Mouse (Mus musculus): ENCODE measurements at regions not wholly inside any gene's neighbourhood (a gene's known extent, or its start where the extent isn't known, plus 50 kb on each side); places are given as distances from the start of the nearest gene placed in this dataset.
A peak's percentile ranks its signal among the peaks of the same experiment; 100 is the strongest.
"Not testable (repeated sequence)": the region's sequence is repeated elsewhere in the genome, so short reads cannot be mapped to it uniquely, and the experiment has no call there.

- Histone ChIP-seq H3K9me3 (replicated peaks) (no peaks in the 10 kb centered on the region), H3K36me3 (replicated peaks) (no peaks in the 10 kb centered on the region), H3K27me3 (ENCODE audit: insufficient read depth, low read length) (no peaks in the 10 kb centered on the region), H3K4me3 (ENCODE audit: low read depth, low read length) (no peak overlapping the region), H3K4me1 (ENCODE audit: insufficient read depth, low read depth, low read length) (no peaks in the 10 kb centered on the region)
- DNase-seq (ENCODE audit: low spot score) (peak; percentile 12), ATAC-seq (ENCODE audit: extremely low read depth, insufficient number of reproducible peaks, low FRiP score, poor library complexity, severe bottlenecking) (peak; percentile 63; the same call in 1 of the 2 replicates)
- TF ChIP-seq GATA2 (IDR thresholded peaks at IDR 0.05; ENCODE audit: borderline replicate concordance, low read depth, low read length), result no peak
- no peak for TF ChIP-seq TAL1 (conservative IDR thresholded peaks at IDR 0.05; ENCODE audit: low read depth, low read length)
- TF ChIP-seq CTCF (IDR thresholded peaks at IDR 0.05; ENCODE audit: low read depth, low read length), result no peak
- TF ChIP-seq GATA1 (IDR thresholded peaks at IDR 0.05; ENCODE audit: borderline replicate concordance, low read length), result no peak
- TF ChIP-seq POLR2AphosphoS5 (IDR thresholded peaks at IDR 0.05; ENCODE audit: insufficient replicate concordance, low read depth, low read length), result no peak
These were observed 234.9 kb upstream of the Vmn1r3 start for GRCm38 (mm10) chr4:3419920-3420499.

- DNase-seq (ENCODE audit: low spot score) (no peak), ATAC-seq (ENCODE audit: extremely low read depth, insufficient number of reproducible peaks, low FRiP score, poor library complexity, severe bottlenecking) (no peak; the same call in 1 of the 2 replicates)
- TF ChIP-seq TAL1 (conservative IDR thresholded peaks at IDR 0.05; ENCODE audit: low read depth, low read length) (no peak), CTCF (IDR thresholded peaks at IDR 0.05; ENCODE audit: low read depth, low read length) (no peak), GATA2 (IDR thresholded peaks at IDR 0.05; ENCODE audit: borderline replicate concordance, low read depth, low read length) (no peak), POLR2AphosphoS5 (IDR thresholded peaks at IDR 0.05; ENCODE audit: insufficient replicate concordance, low read depth, low read length) (no peak), GATA1 (IDR thresholded peaks at IDR 0.05; ENCODE audit: borderline replicate concordance, low read length) (no peak)
These were observed 231.5 kb upstream of the Vmn1r3 start for GRCm38 (mm10) chr4:3416670-3417069.

GRCm38 (mm10) chr4:3414442-3415022, 229.4 kb upstream of the Vmn1r3 start:
- H3K36me3 ChIP-seq (replicated peaks); H3K27me3 ChIP-seq (ENCODE audit: insufficient read depth, low read length); ATAC-seq (ENCODE audit: extremely low read depth, insufficient number of reproducible peaks, low FRiP score, poor library complexity, severe bottlenecking); H3K4me1 ChIP-seq (ENCODE audit: insufficient read depth, low read depth, low read length); H3K9me3 ChIP-seq (replicated peaks); H3K4me3 ChIP-seq (ENCODE audit: low read depth, low read length); DNase-seq (ENCODE audit: low spot score): not testable (repeated sequence)

More at GRCm38 (mm10) chr4:3416670-3417069, 231.5 kb upstream of the Vmn1r3 start:
- Histone ChIP-seq H3K36me3 (replicated peaks) (no peaks in the 10 kb centered on the region), H3K9me3 (replicated peaks) (no peaks in the 10 kb centered on the region), H3K4me3 (ENCODE audit: low read depth, low read length) (no peak overlapping the region), H3K27me3 (ENCODE audit: insufficient read depth, low read length) (0 out of 2 replicates have a peak, but pooled peaks cover 5% of the 10 kb centered on the region), H3K4me1 (ENCODE audit: insufficient read depth, low read depth, low read length) (no peaks in the 10 kb centered on the region)

GRCm38 (mm10) chr4:3413493-3414441, 228.6 kb upstream of the Vmn1r3 start:
- Histone ChIP-seq H3K9me3 (replicated peaks) (no peaks in the 10 kb centered on the region), H3K27me3 (ENCODE audit: insufficient read depth, low read length) (0 out of 2 replicates have a peak, but pooled peaks cover 5% of the 10 kb centered on the region), H3K36me3 (replicated peaks) (no peaks in the 10 kb centered on the region), H3K4me3 (ENCODE audit: low read depth, low read length) (no peak overlapping the region), H3K4me1 (ENCODE audit: insufficient read depth, low read depth, low read length) (no peaks in the 10 kb centered on the region)
- TF ChIP-seq CTCF (IDR thresholded peaks at IDR 0.05; ENCODE audit: low read depth, low read length), result no peak
- TF ChIP-seq GATA2 (IDR thresholded peaks at IDR 0.05; ENCODE audit: borderline replicate concordance, low read depth, low read length), result no peak
- TF ChIP-seq TAL1 (conservative IDR thresholded peaks at IDR 0.05; ENCODE audit: low read depth, low read length), result no peak
- TF ChIP-seq POLR2AphosphoS5 (IDR thresholded peaks at IDR 0.05; ENCODE audit: insufficient replicate concordance, low read depth, low read length), result no peak
- TF ChIP-seq GATA1 (IDR thresholded peaks at IDR 0.05; ENCODE audit: borderline replicate concordance, low read length), result no peak
- no peak for ATAC-seq (ENCODE audit: extremely low read depth, insufficient number of reproducible peaks, low FRiP score, poor library complexity, severe bottlenecking)
- no peak for DNase-seq (ENCODE audit: low spot score)

DNA sequence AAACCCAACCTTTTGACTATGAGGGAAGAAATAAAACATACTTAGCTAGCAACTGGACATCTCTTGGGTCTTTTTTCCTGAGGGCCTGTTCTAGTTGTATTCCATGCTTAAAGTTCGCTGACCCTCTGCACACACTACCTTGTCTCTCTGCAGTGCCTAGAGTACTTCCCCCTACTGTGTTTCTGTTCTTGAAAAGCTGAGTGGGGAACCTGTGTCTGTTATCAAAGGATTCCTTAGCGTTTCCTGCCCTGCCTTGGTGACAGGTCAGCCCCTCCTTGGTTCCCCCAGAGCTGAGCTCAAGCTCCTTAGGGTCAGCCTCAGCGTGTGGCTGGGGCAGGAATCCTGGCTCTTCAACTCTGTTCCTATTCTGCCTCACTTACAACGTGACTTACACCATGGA, 227.2 kb upstream of the Vmn1r3 start:
- not testable (repeated sequence) for ATAC-seq (ENCODE audit: extremely low read depth, insufficient number of reproducible peaks, low FRiP score, poor library complexity, severe bottlenecking); H3K4me3 ChIP-seq (ENCODE audit: low read depth, low read length); H3K4me1 ChIP-seq (ENCODE audit: insufficient read depth, low read depth, low read length); DNase-seq (ENCODE audit: low spot score); H3K9me3 ChIP-seq (replicated peaks); H3K36me3 ChIP-seq (replicated peaks); H3K27me3 ChIP-seq (ENCODE audit: insufficient read depth, low read length)

DNA sequence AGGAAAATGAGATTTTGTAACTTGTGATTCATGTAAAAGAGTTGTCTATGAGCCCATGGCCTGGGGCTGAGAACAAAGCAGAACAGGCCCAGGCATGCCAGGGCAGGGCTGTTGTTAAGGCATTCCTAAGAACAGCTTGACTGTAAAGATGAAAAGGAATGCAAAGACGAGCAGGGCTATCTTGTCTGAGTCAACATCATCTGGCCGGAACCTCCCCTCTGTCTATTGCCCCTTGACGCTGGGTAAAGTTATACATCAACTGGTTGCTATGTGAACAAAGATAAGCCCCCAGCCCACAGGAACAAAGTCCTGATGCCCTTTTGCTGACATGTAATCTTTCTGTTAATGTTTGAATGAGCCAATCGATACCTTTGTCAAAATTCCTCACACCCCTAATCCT, 217.7 kb upstream of the Vmn1r3 start:
- not testable (repeated sequence) for H3K4me3 ChIP-seq (ENCODE audit: low read depth, low read length); H3K27me3 ChIP-seq (ENCODE audit: insufficient read depth, low read length); H3K36me3 ChIP-seq (replicated peaks); H3K9me3 ChIP-seq (replicated peaks); DNase-seq (ENCODE audit: low spot score); ATAC-seq (ENCODE audit: extremely low read depth, insufficient number of reproducible peaks, low FRiP score, poor library complexity, severe bottlenecking); H3K4me1 ChIP-seq (ENCODE audit: insufficient read depth, low read depth, low read length)

- H3K27me3 ChIP-seq (ENCODE audit: insufficient read depth, low read length); H3K9me3 ChIP-seq (replicated peaks); ATAC-seq (ENCODE audit: extremely low read depth, insufficient number of reproducible peaks, low FRiP score, poor library complexity, severe bottlenecking); H3K4me3 ChIP-seq (ENCODE audit: low read depth, low read length); DNase-seq (ENCODE audit: low spot score); H3K36me3 ChIP-seq (replicated peaks); H3K4me1 ChIP-seq (ENCODE audit: insufficient read depth, low read depth, low read length): not testable (repeated sequence)
These were observed 216.6 kb upstream of the Vmn1r3 start for GRCm38 (mm10) chr4:3401766-3402165.

DNA sequence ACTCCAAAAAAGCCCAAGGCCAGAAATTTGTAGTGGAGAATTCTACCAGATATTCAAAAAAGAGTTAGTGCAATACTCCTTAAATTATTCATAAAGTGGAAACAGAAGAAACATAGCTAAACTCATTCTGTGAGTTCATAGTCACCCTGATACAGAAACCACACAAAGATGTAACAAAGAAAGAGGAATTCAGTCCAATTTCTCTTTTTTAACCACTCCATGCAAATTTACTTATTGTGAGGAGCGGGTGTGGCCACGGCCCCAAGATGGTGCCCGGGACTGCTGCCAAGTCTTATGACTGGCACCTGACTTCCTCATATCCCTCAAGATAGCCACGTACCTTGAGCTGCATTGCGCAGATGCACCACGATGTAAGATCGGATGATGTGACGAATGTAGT, 206.4 kb upstream of the Vmn1r3 start:
- H3K4me3 ChIP-seq (ENCODE audit: low read depth, low read length); H3K27me3 ChIP-seq (ENCODE audit: insufficient read depth, low read length); H3K4me1 ChIP-seq (ENCODE audit: insufficient read depth, low read depth, low read length); DNase-seq (ENCODE audit: low spot score); H3K9me3 ChIP-seq (replicated peaks); ATAC-seq (ENCODE audit: extremely low read depth, insufficient number of reproducible peaks, low FRiP score, poor library complexity, severe bottlenecking); H3K36me3 ChIP-seq (replicated peaks): not testable (repeated sequence)

DNA sequence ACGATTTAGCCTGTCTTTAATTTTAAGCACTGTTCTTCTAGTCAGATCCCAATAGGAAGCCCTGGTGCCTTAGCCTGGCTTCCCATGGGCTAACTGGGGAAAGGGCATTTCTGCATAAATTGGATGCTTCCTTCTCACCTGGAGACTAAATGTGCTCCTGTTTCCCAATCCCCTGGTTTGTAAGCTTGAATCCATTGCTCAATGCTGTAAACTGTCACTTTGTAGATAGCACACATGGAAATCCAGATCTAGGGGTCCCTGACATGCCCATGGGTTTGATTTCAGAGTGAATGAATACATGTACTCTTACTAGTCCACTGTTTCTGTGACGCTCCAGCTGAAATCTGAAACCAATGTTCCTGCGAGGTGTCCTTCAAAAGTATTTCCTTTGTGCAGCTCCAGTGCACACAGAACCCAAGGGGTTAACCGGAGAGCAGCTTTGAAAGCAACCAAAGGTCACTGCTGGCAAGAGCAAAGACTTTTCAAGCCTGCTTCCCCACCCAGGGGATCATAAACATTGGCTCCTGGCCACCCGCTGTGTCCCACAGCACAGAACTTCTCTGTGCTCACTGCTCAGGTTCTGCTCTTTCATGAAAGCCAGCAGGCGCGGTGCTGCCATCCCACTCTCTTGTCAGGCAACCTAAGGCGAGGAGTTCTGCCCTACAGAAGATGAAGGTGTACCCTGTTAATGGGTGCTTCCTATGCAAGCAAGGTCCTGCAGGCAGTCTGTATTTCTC, 188.0 kb upstream of the Vmn1r3 start:
- H3K4me3 ChIP-seq (ENCODE audit: low read depth, low read length); ATAC-seq (ENCODE audit: extremely low read depth, insufficient number of reproducible peaks, low FRiP score, poor library complexity, severe bottlenecking); H3K27me3 ChIP-seq (ENCODE audit: insufficient read depth, low read length); H3K36me3 ChIP-seq (replicated peaks); H3K9me3 ChIP-seq (replicated peaks); H3K4me1 ChIP-seq (ENCODE audit: insufficient read depth, low read depth, low read length); DNase-seq (ENCODE audit: low spot score): not testable (repeated sequence)

Data from G1E (cell line).